Mouse (Mus musculus): ENCODE data around the gene Cacna1c. TPM values are rescaled to one million over a fixed set of nuclear protein-coding genes. Genes with fewer than 3 reads are reported as not detected.

The Cacna1c gene
- total RNA-seq, 2 experiments from 2014 or later = 60.6 to 70.9 TPM

- intact Hi-C loops (cut with DNase I) = loop anchor here (2.0 to 5.0 kb wide), 3 partner anchors 241 to 481 kb away; no protein-coding TSS in a partner anchor
Observed at GRCm38 (mm10) chr6:119107856-119108465, 88.3 kb downstream of the Cacna1c start.

GRCm38 (mm10) chr6:119107140-119107855 lies 88.9 kb downstream of the Cacna1c start:
- intact Hi-C loops (cut with DNase I) = loop anchor here (5.0 kb wide), 2 partner anchors 255 to 480 kb away; no protein-coding TSS in a partner anchor
- DNase-seq (ENCODE audit: low spot score in 2 of 2) = peak; percentile 56

More at GRCm38 (mm10) chr6:119107856-119108465, 88.3 kb downstream of the Cacna1c start:
- DNase-seq (ENCODE audit: low spot score in 2 of 2) = peak in 1 of 2 experiments; percentile 47

- intact Hi-C loops (cut with DNase I) = loop anchor here (5.0 kb wide), 2 partner anchors 254 to 479 kb away; no protein-coding TSS in a partner anchor
- DNase-seq (ENCODE audit: low spot score in 2 of 2) = no peak
Observed at GRCm38 (mm10) chr6:119106726-119107125, 89.5 kb downstream of the Cacna1c start.

- DNase-seq (ENCODE audit: low spot score in 2 of 2) = peak; percentile 30 to 58
Observed at GRCm38 (mm10) chr6:119105651-119106595, 90.3 kb downstream of the Cacna1c start.

GRCm38 (mm10) chr6:119104246-119104645 lies 92.0 kb downstream of the Cacna1c start:
- intact Hi-C loops (cut with DNase I) = loop anchor here (2.0 kb wide), 2 partner anchors 181 to 457 kb away; no protein-coding TSS in a partner anchor
- DNase-seq (ENCODE audit: low spot score in 2 of 2) = peak; percentile 87 to 90

More at GRCm38 (mm10) chr6:119105651-119106595, 90.3 kb downstream of the Cacna1c start:
- intact Hi-C loops (cut with DNase I) = loop anchor here (2.0 to 5.0 kb wide), 4 partner anchors 183 to 479 kb away; no protein-coding TSS in a partner anchor

GRCm38 (mm10) chr6:119102936-119103335 lies 93.3 kb downstream of the Cacna1c start:
- no peak for DNase-seq (ENCODE audit: low spot score in 2 of 2)
- intact Hi-C loops (cut with DNase I) = no loop called here

- DNase-seq (ENCODE audit: low spot score in 2 of 2) = no peak
- intact Hi-C loops (cut with DNase I) = no loop called here
Observed at GRCm38 (mm10) chr6:119099333-119099732, 96.9 kb downstream of the Cacna1c start.

GRCm38 (mm10) chr6:119096481-119096880 lies 99.7 kb downstream of the Cacna1c start:
- no peak for DNase-seq (ENCODE audit: low spot score in 2 of 2)
- intact Hi-C loops (cut with DNase I) = no loop called here

GRCm38 (mm10) chr6:119095081-119095480 lies 101.1 kb downstream of the Cacna1c start:
- intact Hi-C loops (cut with DNase I) = no loop called here
- DNase-seq (ENCODE audit: low spot score in 2 of 2) = no peak

- no peak for DNase-seq (ENCODE audit: low spot score in 2 of 2)
- intact Hi-C loops (cut with DNase I) = no loop called here
Observed at GRCm38 (mm10) chr6:119089173-119089572, 107.0 kb downstream of the Cacna1c start.

GRCm38 (mm10) chr6:119088381-119088780 lies 107.8 kb downstream of the Cacna1c start:
- DNase-seq (ENCODE audit: low spot score in 2 of 2) = no peak
- intact Hi-C loops (cut with DNase I) = no loop called here

GRCm38 (mm10) chr6:119087919-119088318 lies 108.3 kb downstream of the Cacna1c start:
- DNase-seq (ENCODE audit: low spot score in 2 of 2) = no peak
- intact Hi-C loops (cut with DNase I) = no loop called here

- intact Hi-C loops (cut with DNase I) = no loop called here
- no peak for DNase-seq (ENCODE audit: low spot score in 2 of 2)
Observed at GRCm38 (mm10) chr6:119085789-119086188, 110.4 kb downstream of the Cacna1c start.

GRCm38 (mm10) chr6:119084532-119084931 lies 111.7 kb downstream of the Cacna1c start:
- intact Hi-C loops (cut with DNase I) = no loop called here
- no peak for DNase-seq (ENCODE audit: low spot score in 2 of 2)

GRCm38 (mm10) chr6:119083559-119083958 lies 112.7 kb downstream of the Cacna1c start:
- DNase-seq (ENCODE audit: low spot score in 2 of 2) = no peak
- intact Hi-C loops (cut with DNase I) = no loop called here

- intact Hi-C loops (cut with DNase I) = no loop called here
Observed at GRCm38 (mm10) chr6:119082662-119083061, 113.6 kb downstream of the Cacna1c start.

GRCm38 (mm10) chr6:119081650-119082049 lies 114.6 kb downstream of the Cacna1c start:
- DNase-seq (ENCODE audit: low spot score in 2 of 2) = no peak
- intact Hi-C loops (cut with DNase I) = no loop called here

More at GRCm38 (mm10) chr6:119082662-119083061, 113.6 kb downstream of the Cacna1c start:
- DNase-seq (ENCODE audit: low spot score in 2 of 2) = no peak

GRCm38 (mm10) chr6:119079626-119080025 lies 116.6 kb downstream of the Cacna1c start:
- peak; percentile 22 to 29 for DNase-seq (ENCODE audit: low spot score in 2 of 2)
- intact Hi-C loops (cut with DNase I) = no loop called here

GRCm38 (mm10) chr6:119078912-119079311 lies 117.3 kb downstream of the Cacna1c start:
- intact Hi-C loops (cut with DNase I) = no loop called here
- DNase-seq (ENCODE audit: low spot score in 2 of 2) = peak in 1 of 2 experiments; percentile 52

Measured in left cerebral cortex, postnatal 25 days (tissue).